Mouse (Mus musculus) lung, embryonic 14.5 days (tissue): Measurements from ENCODE around the gene Cers5. TPM values are rescaled to one million over a fixed set of nuclear protein-coding genes. Genes with fewer than 3 reads are reported as not detected.
A peak's percentile ranks its signal among the peaks of the same experiment; 100 is the strongest.

Experiments used
- ATAC-seq: fragments of 200-750 bp; cut with Nextera tagmentation; 2 replicates; pipeline ENCODE4 v1.8.0; 2017; ENCODE audit warnings: mild to moderate bottlenecking, moderate TSS enrichment, moderate library complexity; ENCODE audit not compliant: insufficient read depth
- DNase-seq: peaks from one replicate; pipeline ENCODE4 v3.0.0-alpha.2; 2015
- H3K27ac ChIP-seq: fragments of 300-500 bp; sonication (generic); 2 replicates; pipeline ENCODE4 v1.5.1; 2014; ENCODE audit warnings: low read depth, mild to moderate bottlenecking, moderate library complexity
- H3K27me3 ChIP-seq: fragments of 300-500 bp; sonication (generic); 2 replicates; pipeline ENCODE4 v1.6.1; 2014; ENCODE audit warnings: low read length, control low read depth; ENCODE audit not compliant: insufficient read depth
- H3K36me3 ChIP-seq: fragments of 300-500 bp; sonication (generic); 2 replicates; pipeline ENCODE4 v1.6.1; 2014; ENCODE audit warnings: control low read depth; ENCODE audit not compliant: insufficient read depth
- H3K4me1 ChIP-seq: fragments of 300-500 bp; sonication (generic); 2 replicates; pipeline ENCODE4 v1.6.1; 2014; ENCODE audit warnings: antibody characterized with exemption, control low read depth; ENCODE audit not compliant: insufficient read depth
- H3K4me2 ChIP-seq: fragments of 300-500 bp; sonication (generic); 2 replicates; pipeline ENCODE4 v1.6.1; 2014; ENCODE audit warnings: mild to moderate bottlenecking
- H3K4me3 ChIP-seq: fragments of 300-500 bp; sonication (generic); 2 replicates; pipeline ENCODE4 v1.5.1; 2014; ENCODE audit warnings: low read depth, low read length
- H3K9ac ChIP-seq: fragments of 300-500 bp; sonication (generic); 2 replicates; pipeline ENCODE4 v1.6.1; 2014
- H3K9me3 ChIP-seq: fragments of 300-500 bp; sonication (generic); 2 replicates; pipeline ENCODE4 v1.6.1; 2016; ENCODE audit warnings: low read depth, low read length, control low read depth
- CTCF ChIP-seq: IDR thresholded peaks from 2 replicates; pipeline ENCODE4 v1.5.1; 2016; ENCODE audit warnings: antibody characterized with exemption, low read depth
- WGBS: fragments of 180-500 bp; shearing (Covaris S2); extraction: QIAGEN DNeasy Blood & Tissue Kit; methylation state at CpG from one replicate; pipeline ENCODE4 v1.1.7; 2014; 5-methylcytosine and 5-hydroxymethylcytosine counted together
- polyA plus RNA-seq: library from polyadenylated mRNA; unstranded; fragments of >200 nt; fragmentation: Nextera tagmentation; extraction: Ambion mirVana; gene quantifications from 2 replicates; pipeline ENCODE4 v1.2.1, GENCODE M21; 2014

Cers5 gene
- polyA plus RNA-seq, 1 experiment from 2014 or later = 78.8 TPM

GRCm38 (mm10) chr15:99713569-99713968, 59.1 kb downstream of the Cers5 start:
- ATAC-seq = 0 out of 2 replicates have a peak, but pooled peaks have one; percentile 9
- Histone ChIP-seq H3K4me3 (no peak overlapping the region), H3K4me2 (no peak overlapping the region), H3K9ac (no peak overlapping the region), H3K27me3 (no peaks in the 10 kb centered on the region), H3K4me1 (no peaks in the 10 kb centered on the region), H3K27ac (no peak overlapping the region), H3K9me3 (no peaks in the 10 kb centered on the region), H3K36me3 (peaks cover 68% of the 10 kb centered on the region)
- TF ChIP-seq CTCF = no peak
- 93% methylated on average over 3 of the region's 3 CpGs for WGBS
- DNase-seq = no peak

DNA sequence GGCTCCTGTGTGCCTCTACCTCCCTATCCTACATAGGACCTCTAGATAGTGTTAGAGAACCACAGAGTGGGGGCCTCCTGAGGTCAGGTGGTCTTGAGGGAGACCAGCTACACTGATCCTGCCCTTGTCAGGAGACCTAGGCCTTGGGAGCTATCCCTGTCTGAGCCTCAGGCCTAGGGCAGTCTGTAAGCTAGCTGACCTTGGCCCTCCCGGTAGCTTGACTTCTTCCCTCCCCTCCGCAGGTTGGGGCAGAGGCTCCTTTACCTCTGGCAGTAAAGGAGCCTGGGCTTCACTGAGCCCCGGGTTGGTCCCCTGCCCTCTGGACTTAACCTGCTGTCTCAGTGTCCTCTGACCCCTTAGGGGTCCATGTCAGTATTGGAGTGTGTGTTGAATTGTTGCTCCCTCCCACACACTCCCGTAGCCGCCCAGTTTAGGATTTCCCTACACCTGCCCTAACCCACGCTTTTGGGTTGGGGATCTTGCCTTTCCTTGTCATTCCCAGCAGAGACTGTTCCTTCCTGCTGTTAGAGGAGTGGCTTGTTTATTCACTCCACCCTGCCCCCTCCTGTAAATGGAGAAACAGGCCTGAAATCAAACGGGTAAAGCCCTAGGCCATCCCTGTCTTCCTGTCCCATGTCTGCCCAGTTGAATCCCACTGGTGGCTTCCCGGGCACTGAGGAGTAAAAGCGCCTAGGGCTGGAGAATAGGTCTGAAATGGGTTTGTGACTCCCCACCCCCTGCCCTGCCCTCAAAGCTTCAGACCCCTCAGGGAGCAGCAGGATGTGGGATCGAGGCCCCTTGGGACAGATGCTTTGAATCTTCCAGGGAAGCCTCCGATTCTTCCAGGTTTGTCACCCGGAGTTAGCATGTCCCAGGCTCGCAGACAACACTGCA, 59.8 kb downstream of the Cers5 start:
- Histone ChIP-seq H3K9ac (no peak overlapping the region), H3K27ac (no peak overlapping the region), H3K27me3 (no peaks in the 10 kb centered on the region), H3K36me3 (peaks cover 75% of the 10 kb centered on the region), H3K4me2 (no peak overlapping the region), H3K4me1 (no peaks in the 10 kb centered on the region), H3K9me3 (no peaks in the 10 kb centered on the region), H3K4me3 (no peak overlapping the region)
- 74% methylated on average over 13 of the region's 13 CpGs for WGBS
- TF ChIP-seq CTCF = no peak
- DNase-seq (no peak), ATAC-seq (no peak)

GRCm38 (mm10) chr15:99711491-99711890, 61.2 kb downstream of the Cers5 start:
- no peak for ATAC-seq
- TF ChIP-seq CTCF = no peak
- Histone ChIP-seq H3K9ac (no peak overlapping the region), H3K27ac (no peak overlapping the region), H3K36me3 (peaks cover 88% of the 10 kb centered on the region), H3K4me3 (no peak overlapping the region), H3K4me2 (no peak overlapping the region), H3K4me1 (no peaks in the 10 kb centered on the region), H3K9me3 (no peaks in the 10 kb centered on the region), H3K27me3 (no peaks in the 10 kb centered on the region)
- WGBS = 57% methylated on average over 3 of the region's 3 CpGs
- DNase-seq = no peak

GRCm38 (mm10) chr15:99710221-99711190, 62.2 kb downstream of the Cers5 start:
- peaks cover 96% of the 10 kb centered on the region for H3K36me3 ChIP-seq
- no peaks in the 10 kb centered on the region for H3K4me1 ChIP-seq
- H3K27ac ChIP-seq = no peak overlapping the region
- WGBS = 85% methylated on average over 10 of the region's 10 CpGs
- DNase-seq (no peak), ATAC-seq (no peak)
- H3K27me3 ChIP-seq = no peaks in the 10 kb centered on the region
- H3K4me3 ChIP-seq = no peak overlapping the region
- TF ChIP-seq CTCF = no peak
- no peak overlapping the region for H3K4me2 ChIP-seq
- H3K9me3 ChIP-seq = no peaks in the 10 kb centered on the region
- H3K9ac ChIP-seq = no peak overlapping the region

GRCm38 (mm10) chr15:99708176-99708575, 64.5 kb downstream of the Cers5 start:
- DNase-seq (no peak), ATAC-seq (no peak)
- Histone ChIP-seq H3K9me3 (no peaks in the 10 kb centered on the region), H3K4me2 (no peak overlapping the region), H3K9ac (no peak overlapping the region), H3K36me3 (peaks cover 93% of the 10 kb centered on the region), H3K27ac (no peak overlapping the region), H3K4me3 (no peak overlapping the region), H3K4me1 (no peaks in the 10 kb centered on the region), H3K27me3 (no peaks in the 10 kb centered on the region)
- no peak for TF ChIP-seq CTCF
- WGBS = 91% methylated on average over 13 of the region's 13 CpGs

GRCm38 (mm10) chr15:99705440-99706048, 67.1 kb downstream of the Cers5 start, which contains the start of gene Gm17349:
Gm17349 (minus strand) TSS chr15:99705490.
- Histone ChIP-seq H3K27ac (peak within 1 kb of the TSS; percentile 46; the same call in 1 of the 2 replicates), H3K9me3 (no peaks in the 10 kb centered on the region), H3K4me3 (no peak within 1 kb of the TSS; the same call in 1 of the 2 replicates), H3K9ac (peak within 1 kb of the TSS; percentile 16), H3K27me3 (no peaks in the 10 kb centered on the region), H3K4me1 (peaks cover 4% of the 10 kb centered on the region; the same call in 1 of the 2 replicates), H3K36me3 (peaks cover 66% of the 10 kb centered on the region), H3K4me2 (peak within 1 kb of the TSS; percentile 29; the same call in 1 of the 2 replicates)
- DNase-seq (peak; percentile 77), ATAC-seq (no peak)
- 65% methylated on average over 11 of the region's 11 CpGs for WGBS
- TF ChIP-seq CTCF = peak; percentile 75
